Mouse (Mus musculus) forebrain, embryonic 11.5 days (tissue): ENCODE measurements around the gene Acly. TPM values are rescaled to one million over a fixed set of nuclear protein-coding genes. Genes with fewer than 3 reads are reported as not detected.
A peak's percentile ranks its signal among the peaks of the same experiment; 100 is the strongest.
"Not testable (repeated sequence)": the region's sequence is repeated elsewhere in the genome, so short reads cannot be mapped to it uniquely, and the experiment has no call there.

Experiments used
- ATAC-seq: fragments of 200-750 bp; cut with Nextera tagmentation; replicated peaks from 2 replicates; pipeline ENCODE4 v1.8.0; 2017; ENCODE audit warnings: moderate TSS enrichment; ENCODE audit not compliant: low FRiP score
- DNase-seq: peaks from one replicate; pipeline ENCODE4 v3.0.0-alpha.2; 2017; ENCODE audit warnings: low spot score
- H3K27ac ChIP-seq: fragments of 300-500 bp; sonication (generic); 2 replicates; pipeline ENCODE4 v1.5.1; 2014; ENCODE audit warnings: low read depth, low read length
- H3K27me3 ChIP-seq: fragments of 300-500 bp; sonication (generic); 2 replicates; pipeline ENCODE4 v1.6.1; 2014; ENCODE audit warnings: mild to moderate bottlenecking, low read length, mixed read lengths; ENCODE audit not compliant: control insufficient read depth, insufficient read depth
- H3K36me3 ChIP-seq: fragments of 300-500 bp; sonication (generic); 2 replicates; pipeline ENCODE4 v1.6.1; 2014; ENCODE audit warnings: mild to moderate bottlenecking, low read length, moderate library complexity, mixed read lengths; ENCODE audit not compliant: control insufficient read depth, insufficient read depth
- H3K4me1 ChIP-seq: fragments of 300-500 bp; sonication (generic); replicated peaks from 2 replicates; pipeline ENCODE4 v1.6.1; 2014; ENCODE audit warnings: low read length, mixed read lengths; ENCODE audit not compliant: control insufficient read depth, insufficient read depth
- H3K4me2 ChIP-seq: fragments of 300-500 bp; sonication (generic); 2 replicates; pipeline ENCODE4 v1.6.1; 2014; ENCODE audit warnings: low read depth, mild to moderate bottlenecking, low read length, moderate library complexity, mixed read lengths; ENCODE audit not compliant: severe bottlenecking
- H3K4me3 ChIP-seq: fragments of 300-500 bp; sonication (generic); 2 replicates; pipeline ENCODE4 v1.5.1; 2014; ENCODE audit warnings: low read depth, low read length
- H3K9ac ChIP-seq: fragments of 300-500 bp; sonication (generic); 2 replicates; pipeline ENCODE4 v1.6.1; 2014; ENCODE audit warnings: low read length
- H3K9me3 ChIP-seq: fragments of 300-500 bp; sonication (generic); 2 replicates; pipeline ENCODE4 v1.6.1; 2016; ENCODE audit warnings: low read length, mixed read lengths; ENCODE audit not compliant: control insufficient read depth
- WGBS: fragments of 180-500 bp; shearing (Covaris S2); extraction: QIAGEN DNeasy Blood & Tissue Kit; methylation state at CpG from one replicate; pipeline ENCODE4 v1.1.7; 2014; 5-methylcytosine and 5-hydroxymethylcytosine counted together
- polyA plus RNA-seq: library from polyadenylated mRNA; unstranded; fragments of >200 nt; fragmentation: Nextera tagmentation; extraction: Ambion mirVana; gene quantifications from 2 replicates; pipeline ENCODE4 v1.2.1, GENCODE M21; 2014

Acly gene
- polyA plus RNA-seq, 1 experiment from 2014 or later: 294 TPM

DNA sequence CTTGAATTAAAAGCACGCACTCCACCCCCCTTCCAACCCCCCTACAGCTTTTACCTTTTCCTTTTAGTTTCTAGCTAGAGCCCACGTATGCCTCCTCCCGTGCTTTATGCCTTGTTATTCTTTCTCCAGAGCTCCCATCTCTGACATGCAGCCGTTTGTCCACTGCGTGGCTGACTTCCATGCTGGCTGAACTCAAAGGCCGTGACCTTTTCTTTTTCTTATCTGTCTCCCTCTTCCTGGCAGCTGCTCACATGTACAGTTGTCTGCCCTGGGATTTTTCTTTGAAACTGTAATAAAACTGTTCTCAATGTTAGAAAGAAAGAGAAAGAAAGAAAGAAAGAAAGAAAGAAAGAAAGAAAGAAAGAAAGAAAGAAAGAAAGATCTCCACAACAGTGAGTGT lies 13.2 kb upstream of the Acly start:
- H3K9ac ChIP-seq: no peak overlapping the region
- H3K36me3 ChIP-seq: no peaks in the 10 kb centered on the region
- no peaks in the 10 kb centered on the region for H3K27me3 ChIP-seq
- WGBS: 69% methylated on average over 6 of the region's 6 CpGs
- H3K4me3 ChIP-seq: no peak overlapping the region
- H3K9me3 ChIP-seq: no peaks in the 10 kb centered on the region
- peaks cover 3% of the 10 kb centered on the region; the same call in 1 of the 2 replicates for H3K4me1 ChIP-seq
- no peak overlapping the region for H3K27ac ChIP-seq
- H3K4me2 ChIP-seq: no peak overlapping the region
- ATAC-seq (no peak), DNase-seq (no peak)

DNA sequence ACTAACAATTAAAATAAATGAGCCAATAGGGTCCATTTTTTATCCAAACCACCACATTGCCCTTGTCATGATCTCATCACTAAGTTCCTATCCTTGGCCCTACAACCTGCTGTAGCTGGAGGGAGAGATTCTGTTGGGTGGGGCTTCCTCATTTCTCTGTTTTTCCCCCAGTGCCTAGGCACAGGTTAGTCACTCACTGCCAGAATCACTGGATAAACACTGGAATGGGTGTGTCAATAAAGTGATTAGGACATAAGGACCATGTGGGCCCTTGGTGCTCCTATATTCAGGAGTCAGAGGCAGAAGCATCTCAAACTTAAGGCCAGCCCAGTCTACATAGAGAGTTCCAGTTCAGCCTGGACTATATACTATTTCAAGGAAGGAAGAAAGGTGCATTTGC lies 8.7 kb upstream of the Acly start:
- no peak overlapping the region for H3K4me3 ChIP-seq
- no peaks in the 10 kb centered on the region; the same call in 1 of the 2 replicates for H3K27me3 ChIP-seq
- H3K36me3 ChIP-seq: no peaks in the 10 kb centered on the region
- DNase-seq (no peak), ATAC-seq (no peak)
- H3K4me1 ChIP-seq: no peaks in the 10 kb centered on the region
- H3K27ac ChIP-seq: no peak overlapping the region
- no peak overlapping the region for H3K4me2 ChIP-seq
- no peak overlapping the region for H3K9ac ChIP-seq
- H3K9me3 ChIP-seq: no peaks in the 10 kb centered on the region

DNA sequence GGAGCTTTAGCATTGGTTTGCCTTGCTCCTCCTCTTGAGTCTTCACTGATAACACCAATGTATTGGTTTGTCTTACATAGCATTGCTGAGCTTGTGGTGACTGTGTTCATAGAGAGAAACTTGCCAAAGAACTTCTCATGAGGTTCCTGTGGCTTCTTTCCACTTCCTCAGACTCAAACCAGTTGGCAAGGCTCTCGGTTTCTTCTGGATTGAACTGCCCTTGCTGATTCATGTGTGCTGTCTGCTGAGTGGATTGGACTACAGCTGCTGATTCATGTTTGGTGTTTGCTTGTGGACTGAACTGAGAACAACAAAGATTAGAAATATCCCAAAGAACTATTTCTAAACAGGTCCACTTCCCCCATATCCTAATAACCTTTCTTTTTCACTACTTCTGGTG lies 8.2 kb upstream of the Acly start:
- DNase-seq (no peak), ATAC-seq (no peak)
- Histone ChIP-seq H3K27ac (no peak overlapping the region), H3K9me3 (no peaks in the 10 kb centered on the region), H3K27me3 (no peaks in the 10 kb centered on the region; the same call in 1 of the 2 replicates), H3K4me2 (no peak overlapping the region), H3K4me3 (no peak overlapping the region), H3K36me3 (no peaks in the 10 kb centered on the region), H3K4me1 (no peaks in the 10 kb centered on the region), H3K9ac (no peak overlapping the region)
- 92% methylated on average over 1 of the region's 1 CpGs for WGBS

DNA sequence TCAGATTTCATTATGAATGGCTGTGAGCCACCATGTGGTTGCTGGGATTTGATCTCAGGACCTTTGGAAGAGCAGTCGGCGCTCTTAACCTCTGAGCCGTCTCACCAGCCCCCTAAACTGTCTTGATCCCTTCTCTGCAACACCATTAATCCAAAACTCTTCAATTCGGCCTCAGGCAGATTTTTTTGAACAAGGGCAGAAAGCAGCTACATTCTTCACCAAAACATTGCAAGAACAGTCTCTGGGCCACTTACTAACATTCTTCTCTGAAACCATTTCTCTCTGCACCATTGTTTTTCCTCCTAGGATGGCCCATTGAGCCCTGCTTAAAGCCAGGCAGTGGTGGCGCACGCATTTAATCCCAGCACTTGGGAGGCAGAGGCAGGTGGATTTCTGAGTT lies 7.0 kb upstream of the Acly start:
- not testable (repeated sequence) for H3K27ac ChIP-seq, H3K4me1 ChIP-seq, H3K9ac ChIP-seq, H3K4me2 ChIP-seq, H3K9me3 ChIP-seq, ATAC-seq, H3K36me3 ChIP-seq, DNase-seq, H3K4me3 ChIP-seq, H3K27me3 ChIP-seq
- WGBS: 83% methylated on average over 6 of the region's 6 CpGs

DNA sequence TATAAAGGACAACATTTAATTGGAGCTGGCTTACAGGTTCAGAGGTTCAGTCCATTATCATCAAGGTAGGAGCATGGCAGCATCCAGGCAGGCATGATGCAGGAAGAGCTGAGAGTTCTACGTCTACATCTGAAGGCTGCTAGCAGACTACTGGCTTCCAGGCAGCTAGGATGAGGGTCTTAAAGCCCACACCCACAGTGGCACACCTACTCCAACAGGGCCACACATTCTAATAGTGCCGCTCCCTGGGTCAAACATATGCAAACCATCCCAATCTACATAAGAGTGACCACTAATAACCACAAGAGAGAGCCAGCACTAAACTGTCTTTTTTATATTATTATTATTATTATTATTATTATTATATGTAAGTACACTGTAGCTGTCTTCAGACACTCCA lies 6.6 kb upstream of the Acly start:
- H3K9me3 ChIP-seq, H3K27me3 ChIP-seq, H3K4me3 ChIP-seq, H3K4me2 ChIP-seq, H3K9ac ChIP-seq, H3K36me3 ChIP-seq, DNase-seq, ATAC-seq, H3K4me1 ChIP-seq, H3K27ac ChIP-seq: not testable (repeated sequence)
- WGBS: 61% methylated on average over 2 of the region's 2 CpGs

DNA sequence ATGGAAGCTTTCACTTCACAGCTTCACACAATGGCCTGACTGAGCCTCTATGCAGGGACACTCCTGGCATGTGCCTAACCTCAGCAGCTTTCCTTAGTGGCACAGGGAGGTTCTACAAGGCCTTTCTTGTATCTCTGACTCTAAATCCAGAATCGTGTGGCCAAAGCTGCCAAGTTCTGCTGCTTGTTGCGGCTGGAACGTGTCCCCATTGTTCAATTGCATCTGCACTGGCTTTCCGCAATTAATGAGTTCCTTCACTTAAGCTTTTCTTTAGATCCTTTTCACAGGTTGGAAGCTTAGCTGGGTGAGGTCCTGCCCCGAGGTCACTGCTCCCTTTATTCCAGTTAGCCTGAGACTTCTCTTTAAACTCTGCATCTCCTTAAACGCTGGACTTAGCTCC lies 6.1 kb upstream of the Acly start:
- Histone ChIP-seq H3K27ac (no peak overlapping the region), H3K36me3 (no peaks in the 10 kb centered on the region), H3K27me3 (no peaks in the 10 kb centered on the region; the same call in 1 of the 2 replicates), H3K4me1 (no peaks in the 10 kb centered on the region), H3K9me3 (no peaks in the 10 kb centered on the region), H3K9ac (no peak overlapping the region), H3K4me2 (no peak overlapping the region), H3K4me3 (no peak overlapping the region)
- ATAC-seq: no peak
- 24% methylated on average over 6 of the region's 6 CpGs for WGBS
- DNase-seq: no peak

DNA sequence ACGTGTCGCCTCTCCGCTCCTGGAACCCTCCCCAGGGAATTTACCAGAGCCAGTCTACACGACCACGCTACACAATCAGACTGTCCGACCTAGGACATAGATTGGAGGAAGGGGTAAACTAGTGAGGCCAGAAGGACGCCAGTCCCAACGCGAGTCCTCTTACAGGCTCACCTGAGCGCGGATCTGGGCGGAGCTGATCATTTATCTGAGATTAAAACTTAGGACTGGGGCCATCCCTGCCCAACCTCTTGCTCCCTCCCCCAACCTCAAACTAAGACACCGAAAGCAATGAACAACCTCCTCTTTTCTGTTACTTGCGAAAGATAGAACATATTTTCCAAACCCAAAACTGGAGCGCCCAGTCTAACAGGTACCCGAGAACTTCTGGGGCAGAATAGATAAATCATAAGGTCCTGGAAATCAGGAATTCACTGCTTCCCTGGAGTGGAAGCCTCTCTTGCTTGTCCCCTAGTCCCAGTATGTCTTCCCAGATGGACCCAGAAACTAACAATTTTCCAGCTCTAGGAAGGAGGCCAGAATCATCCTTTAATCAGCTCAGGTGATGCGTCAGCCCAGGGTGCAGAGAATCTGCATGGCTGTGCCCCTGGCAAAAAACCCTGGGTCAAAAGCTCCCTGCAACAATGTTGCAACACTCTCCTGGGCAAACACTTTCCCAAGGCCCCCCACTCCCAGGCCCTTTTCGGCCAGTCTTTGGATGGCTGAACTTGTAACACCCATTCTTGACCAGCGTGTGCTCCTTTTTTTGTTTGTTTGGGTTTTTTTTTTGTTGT lies 770 bp upstream of the Acly start:
- WGBS: 20% methylated on average over 19 of the region's 19 CpGs

DNA sequence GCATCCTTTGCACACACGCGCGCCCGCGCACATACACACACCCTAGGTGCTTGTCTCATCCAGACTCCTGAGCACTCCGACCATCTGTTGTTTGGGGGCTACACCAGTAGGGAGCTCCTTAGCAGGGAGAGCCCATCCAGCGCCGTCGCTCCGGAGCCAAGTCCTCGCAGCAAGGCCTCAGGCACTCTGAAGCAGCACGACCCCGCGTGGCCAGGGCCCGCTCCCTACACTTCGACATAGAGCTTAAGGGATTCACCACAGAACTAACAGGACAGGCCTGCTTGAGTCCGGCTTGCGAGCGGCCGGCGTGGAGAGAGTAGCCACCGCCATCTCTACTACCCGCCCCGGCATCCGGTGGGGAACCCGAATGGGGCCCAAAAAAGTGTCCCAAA lies 738 bp downstream of the Acly start:
- Histone ChIP-seq H3K27me3 (no peaks in the 10 kb centered on the region; the same call in 1 of the 2 replicates), H3K4me2 (peak overlapping the region; percentile 98), H3K9me3 (no peaks in the 10 kb centered on the region), H3K4me3 (peak overlapping the region; percentile 88), H3K27ac (peak overlapping the region; percentile 80), H3K36me3 (peaks cover 8% of the 10 kb centered on the region), H3K9ac (peak overlapping the region; percentile 98), H3K4me1 (peaks cover 10% of the 10 kb centered on the region; the same call in 1 of the 2 replicates)
- WGBS: 0% methylated on average over 26 of the region's 26 CpGs
- DNase-seq: peak; percentile 83
- ATAC-seq: peak; percentile 40

More for the DNA sequence above, 770 bp upstream of the Acly start:
- Histone ChIP-seq H3K36me3 (no peaks in the 10 kb centered on the region; the same call in 1 of the 2 replicates), H3K4me2 (peak overlapping the region; percentile 56), H3K9ac (peak overlapping the region; percentile 49), H3K4me1 (peaks cover 10% of the 10 kb centered on the region; the same call in 1 of the 2 replicates), H3K4me3 (peak overlapping the region; percentile 88), H3K27ac (no peak overlapping the region), H3K27me3 (no peaks in the 10 kb centered on the region; the same call in 1 of the 2 replicates), H3K9me3 (no peaks in the 10 kb centered on the region)
- DNase-seq (no peak), ATAC-seq (no peak; the same call in 1 of the 2 replicates)
